Mouse (Mus musculus) naive thymus-derived CD4-positive, alpha-beta T cell, adult 2 months (primary cell): ENCODE results near the gene Carns1.

Experiments used
- DNase-seq: peaks from one replicate; pipeline ENCODE4 v3.0.0-alpha.2; 2011; ENCODE audit warnings: low read depth

Gene Carns1

DNA sequence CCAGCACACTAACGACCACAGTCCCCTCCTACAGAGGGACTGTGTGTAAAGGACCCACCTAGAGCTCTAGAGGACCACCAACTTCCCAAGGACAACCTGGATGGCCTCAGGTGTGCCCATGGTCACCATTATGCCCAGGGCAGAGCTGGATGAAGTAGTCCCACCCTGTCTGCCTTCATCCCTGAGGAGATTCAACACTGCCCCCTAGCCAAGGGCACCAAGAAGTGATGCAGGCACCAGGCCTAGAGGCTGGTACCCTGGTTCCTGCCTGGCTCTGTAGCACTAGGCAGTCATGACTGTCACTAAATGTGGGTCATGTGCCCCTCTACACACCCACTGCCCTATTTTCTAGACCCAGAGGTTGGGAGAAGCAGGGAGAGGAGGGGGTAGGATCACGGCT, 43.5 kb downstream of the Carns1 start:
- DNase-seq, result no peak

DNA sequence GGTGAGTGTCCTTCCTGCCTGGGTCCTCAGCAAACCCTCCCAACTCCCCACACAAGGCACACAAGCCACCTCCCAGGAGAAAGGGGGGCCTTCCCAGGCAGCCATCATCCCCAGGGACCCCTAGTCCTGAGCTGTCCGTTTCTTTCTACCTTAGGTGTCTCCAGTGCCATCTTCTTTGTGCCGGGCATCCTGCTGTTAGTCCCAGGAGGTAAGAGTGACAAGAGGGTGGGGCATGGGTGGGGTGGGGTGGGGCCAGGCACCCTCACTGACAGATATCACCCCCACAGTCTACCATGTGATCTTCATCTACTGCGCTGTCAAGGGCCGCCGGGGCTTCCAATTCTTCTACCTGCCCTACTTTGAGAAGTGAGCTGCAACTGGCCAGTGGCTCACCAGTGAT, 44.2 kb downstream of the Carns1 start:
- no peak for DNase-seq

DNA sequence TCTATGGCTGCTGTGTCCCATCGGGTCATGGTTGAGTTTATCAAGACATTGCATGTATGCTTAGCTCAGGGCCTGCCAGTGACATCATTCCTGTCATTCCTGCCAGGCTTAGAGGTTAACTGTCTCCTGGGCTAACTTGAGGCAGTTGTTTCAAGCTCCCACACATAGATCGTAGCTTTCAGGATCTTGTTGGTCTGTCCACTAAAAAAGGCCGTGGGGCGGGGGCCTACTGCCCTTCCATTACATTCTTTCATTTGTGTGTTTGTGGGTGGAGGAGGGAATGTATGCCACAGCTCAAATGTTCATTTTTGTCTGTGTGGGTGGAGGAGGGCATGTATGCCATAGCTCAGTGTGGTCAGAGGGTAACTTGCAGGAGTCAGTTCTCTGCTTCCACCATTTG, 45.2 kb downstream of the Carns1 start:
- DNase-seq, result no peak

DNA sequence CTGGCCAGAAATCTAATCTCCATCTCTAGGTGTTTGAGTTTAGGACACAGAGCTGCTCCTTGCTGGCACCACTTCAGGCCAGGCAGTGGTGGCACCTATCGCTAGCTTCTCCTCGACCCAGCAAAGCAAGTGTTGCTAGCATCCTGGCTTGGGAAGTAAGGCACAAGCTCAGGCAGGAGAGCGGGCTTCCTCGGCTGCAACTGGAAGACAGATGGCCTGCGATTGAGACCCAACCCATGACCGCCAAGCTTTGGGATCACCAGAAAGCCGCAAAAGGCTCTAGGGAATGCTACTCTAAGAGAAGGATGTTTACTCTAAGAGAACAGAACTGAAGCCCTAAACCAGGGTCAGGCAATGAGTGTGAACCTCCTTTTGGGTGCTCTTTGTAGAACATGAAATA, 45.8 kb downstream of the Carns1 start:
- DNase-seq, result no peak

DNA sequence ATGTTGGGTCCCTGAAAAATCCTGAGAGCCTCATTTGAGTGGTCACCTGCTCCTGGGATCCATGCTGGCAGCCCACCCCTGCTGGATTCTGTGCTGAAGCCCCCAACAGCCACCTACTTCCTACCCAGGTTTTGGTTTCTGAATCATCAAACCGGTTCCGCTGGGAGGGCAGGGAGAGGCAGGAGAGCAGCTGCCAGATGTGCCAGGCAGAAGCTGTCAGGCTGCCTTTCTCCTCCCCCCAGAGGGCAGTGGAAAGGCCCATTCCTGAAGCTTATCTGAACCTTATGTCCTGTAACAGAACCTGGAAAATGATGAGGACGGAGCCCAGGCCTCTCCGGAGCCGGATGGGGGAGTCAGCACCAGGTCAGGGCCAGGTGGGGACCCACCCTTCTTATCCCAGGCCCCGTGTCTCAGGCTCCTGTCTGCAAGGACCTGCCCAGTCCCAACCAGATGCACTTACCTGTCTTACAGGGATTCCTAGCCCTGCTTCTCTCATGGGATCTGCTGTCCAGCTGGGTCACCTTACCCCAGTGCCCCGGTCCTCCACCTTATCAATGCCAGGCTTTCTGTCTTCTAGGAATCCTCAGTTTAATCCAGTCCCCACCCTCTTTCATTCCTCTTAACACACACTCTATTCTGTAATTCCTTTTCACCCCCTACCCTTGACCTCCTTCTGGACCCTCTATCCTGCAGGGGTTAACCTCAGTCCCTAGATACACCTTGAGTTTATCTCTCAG, 48.4 kb downstream of the Carns1 start:
- DNase-seq, result no peak

DNA sequence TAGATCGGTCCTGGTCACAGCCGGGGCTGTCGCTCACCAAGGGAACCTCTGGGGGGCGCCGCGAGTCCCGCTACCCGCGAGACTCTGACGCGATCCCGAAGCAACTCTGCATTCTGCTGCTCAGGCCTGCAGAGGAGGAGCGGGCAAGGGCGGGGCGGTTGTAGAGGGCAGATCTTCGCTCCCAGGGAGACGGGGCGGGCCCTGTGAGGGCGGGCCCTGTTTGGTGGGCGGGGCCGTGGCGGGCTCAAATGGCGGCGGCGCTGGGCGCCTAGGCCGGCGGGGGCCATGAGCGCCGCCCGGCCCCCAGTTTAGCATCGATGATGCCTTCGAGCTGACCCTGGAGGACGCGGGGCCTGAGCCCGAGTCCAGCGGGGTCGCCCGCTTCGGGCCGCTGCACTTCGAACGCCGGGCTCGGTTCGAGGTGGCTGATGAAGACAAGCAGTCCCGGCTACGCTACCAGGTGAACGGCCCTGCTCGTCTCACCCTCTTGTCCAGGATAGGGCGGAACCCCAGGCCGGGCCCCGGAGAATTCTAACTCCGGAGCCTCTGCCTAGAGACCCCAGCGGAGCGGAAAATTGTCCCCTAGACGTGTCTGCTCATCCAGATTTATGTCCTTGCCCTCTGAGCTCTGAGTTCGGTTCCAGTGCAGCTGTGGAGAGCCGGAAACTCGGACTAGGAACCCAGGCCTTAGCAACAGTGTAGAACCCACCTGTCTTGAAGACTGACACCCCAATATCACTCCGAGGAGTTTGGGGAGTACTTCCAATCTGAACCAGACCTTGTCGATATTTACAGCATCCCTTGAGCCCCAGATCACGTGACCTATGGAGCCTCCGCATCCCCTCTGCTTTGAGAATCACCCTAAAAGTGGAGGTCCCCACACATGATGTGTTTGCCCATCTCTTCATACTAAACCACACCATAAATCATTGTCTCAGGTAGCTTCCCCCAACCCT, 49.3 kb downstream of the Carns1 start, which contains the start of gene Aip:
Gene Aip (minus strand): TSS at position 118 of the 956 bp plus-strand sequence.
- DNase-seq, result peak; percentile 98

DNA sequence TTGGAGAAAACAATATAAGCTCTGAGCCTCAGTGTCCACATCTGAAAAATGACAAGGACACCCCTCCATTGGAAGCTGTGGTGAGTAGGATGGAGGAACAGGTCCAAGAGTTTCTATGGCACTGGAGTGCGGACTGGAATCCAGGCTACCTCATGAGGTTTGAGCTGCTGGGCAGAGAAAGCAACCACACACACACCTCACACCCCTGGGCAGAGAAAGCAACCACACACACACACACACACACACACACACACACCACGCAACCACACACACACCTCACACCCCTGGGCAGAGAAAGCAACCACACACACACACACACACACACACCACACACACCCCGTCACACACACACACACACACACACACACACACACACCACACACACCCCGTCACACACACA, 50.0 kb downstream of the Carns1 start:
- DNase-seq, result peak; percentile 64

DNA sequence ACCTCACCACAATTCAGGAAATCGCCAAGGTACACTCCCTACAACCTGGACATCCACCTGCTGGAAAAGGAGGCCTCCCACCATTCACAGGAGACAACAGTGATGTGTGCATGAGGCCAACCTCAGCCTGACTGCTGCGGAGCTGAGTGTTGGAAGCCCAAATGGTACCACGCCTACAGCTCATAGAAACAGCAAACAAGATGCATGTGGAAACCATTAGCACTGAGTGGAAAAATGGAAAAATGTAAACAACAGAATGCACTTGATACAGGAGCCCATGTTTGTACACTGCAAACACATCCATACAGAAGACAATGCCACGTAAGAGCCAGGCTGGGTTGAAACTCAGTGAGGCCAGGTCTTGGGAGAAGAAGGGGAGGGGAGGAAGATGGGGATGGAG, 50.8 kb downstream of the Carns1 start:
- no peak for DNase-seq

DNA sequence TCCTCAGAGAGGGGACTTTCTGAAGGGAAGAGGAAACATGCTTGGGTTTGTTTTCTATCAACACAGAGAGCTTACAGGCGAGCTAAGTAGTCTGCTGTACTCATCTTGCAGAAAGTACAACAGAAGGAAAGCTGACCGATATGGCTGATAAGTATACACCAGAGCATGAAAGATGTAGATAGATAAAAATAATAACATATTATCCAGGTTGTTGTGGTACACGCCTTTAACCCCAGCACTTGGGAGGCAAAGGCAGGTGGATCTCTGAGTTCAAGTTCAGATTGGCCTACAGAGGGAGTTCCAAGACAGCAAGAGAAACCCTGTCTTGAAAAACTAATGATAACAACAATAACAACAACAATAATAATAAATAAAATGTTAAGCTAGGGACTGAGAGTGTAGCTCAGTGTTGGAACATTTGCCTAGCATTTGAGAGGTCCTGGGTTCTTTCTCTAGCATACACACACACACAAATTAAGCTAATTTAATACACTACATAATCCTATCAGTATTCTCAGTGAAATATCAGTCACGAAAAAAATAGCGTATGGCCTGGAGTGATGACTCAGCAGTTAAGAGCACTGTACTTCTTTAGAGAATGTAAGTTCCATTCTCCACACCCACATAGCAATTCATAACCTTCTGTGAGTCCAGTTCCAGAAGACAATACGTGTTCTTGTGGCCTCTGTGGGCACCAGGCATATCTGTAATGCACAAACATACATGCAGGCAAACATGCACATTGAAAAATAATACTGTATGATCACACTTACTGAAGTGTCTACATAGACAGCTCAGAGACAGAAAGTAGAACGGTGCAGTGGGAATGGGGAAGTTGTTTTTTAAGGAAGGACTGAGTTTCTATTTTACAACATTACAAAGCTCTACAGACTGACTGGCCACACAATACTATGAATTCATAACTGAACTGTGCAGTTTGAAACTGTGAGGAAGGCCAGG, 52.6 kb downstream of the Carns1 start:
- peak; percentile 40 for DNase-seq

DNA sequence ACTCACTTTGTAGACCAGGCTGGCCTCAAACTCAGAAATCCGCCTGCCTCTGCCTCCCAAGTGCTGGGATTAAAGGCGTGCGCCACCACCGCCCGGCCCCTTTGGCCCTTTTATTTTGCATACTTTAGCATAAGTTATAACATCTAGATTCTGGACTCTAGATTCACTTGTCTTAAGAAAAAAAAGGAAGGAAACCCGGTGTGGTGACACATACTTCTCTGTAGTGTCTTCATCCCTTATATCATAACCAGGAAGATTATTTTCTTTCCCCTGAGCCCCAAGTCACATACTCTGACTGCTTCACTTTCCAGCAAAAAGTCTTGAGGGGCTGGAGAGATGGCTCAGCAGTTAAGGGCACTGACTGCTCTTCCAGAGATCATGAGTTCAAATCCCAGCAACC, 53.4 kb downstream of the Carns1 start:
- peak; percentile 47 for DNase-seq

DNA sequence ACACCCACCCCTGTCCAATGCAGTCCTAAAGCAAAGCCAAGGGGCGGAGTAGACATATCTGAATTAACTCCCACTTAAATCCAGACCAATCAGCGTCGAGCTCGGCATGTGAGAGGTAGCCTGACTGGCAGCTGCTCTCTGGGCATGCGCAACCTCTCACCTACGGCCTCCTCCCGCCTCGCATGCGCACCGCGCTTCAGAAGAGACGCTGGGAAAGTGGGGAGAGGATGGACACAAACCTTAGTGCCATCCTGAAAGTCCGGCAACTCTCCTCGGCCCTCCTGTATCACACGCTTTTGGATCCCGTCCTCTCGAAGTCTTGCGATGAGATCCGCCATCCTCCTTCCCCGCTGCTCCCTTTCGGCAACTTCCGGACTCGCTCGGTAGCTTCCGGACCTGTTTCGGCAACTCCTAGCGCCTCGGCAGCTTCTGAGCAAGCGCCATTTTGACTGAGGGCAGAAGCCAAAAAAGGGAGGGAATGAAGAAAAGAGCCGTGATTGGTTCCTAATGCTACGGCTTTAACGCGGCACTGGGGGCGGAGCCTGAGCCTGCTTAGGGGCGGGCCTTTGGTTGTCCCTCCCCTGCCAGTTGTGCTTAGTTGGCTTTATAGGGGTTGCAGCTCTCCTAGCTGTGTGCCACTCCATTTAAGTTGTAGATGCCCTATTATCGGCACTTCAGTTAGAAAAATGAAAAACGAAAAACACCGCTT, 54.0 kb downstream of the Carns1 start:
- peak; percentile 100 for DNase-seq

DNA sequence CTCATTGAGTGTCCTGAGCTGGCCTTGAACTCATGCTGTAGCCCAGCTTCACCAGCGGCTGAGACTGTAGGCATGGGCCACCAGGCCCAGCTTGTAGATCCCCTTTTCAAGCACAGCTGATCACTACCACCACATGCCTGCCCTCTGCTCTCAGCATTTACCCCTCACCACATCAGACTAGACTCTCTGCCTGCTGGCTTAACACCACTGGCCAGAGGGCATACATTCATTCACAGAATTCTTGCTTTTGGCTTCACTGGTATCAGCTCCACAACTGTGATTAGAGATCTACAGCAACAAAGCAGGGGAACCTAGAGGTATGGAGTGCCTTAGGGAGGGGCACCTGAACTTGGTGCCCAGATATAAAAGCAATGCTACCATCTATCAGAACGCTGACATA, 54.8 kb downstream of the Carns1 start:
- no peak for DNase-seq

DNA sequence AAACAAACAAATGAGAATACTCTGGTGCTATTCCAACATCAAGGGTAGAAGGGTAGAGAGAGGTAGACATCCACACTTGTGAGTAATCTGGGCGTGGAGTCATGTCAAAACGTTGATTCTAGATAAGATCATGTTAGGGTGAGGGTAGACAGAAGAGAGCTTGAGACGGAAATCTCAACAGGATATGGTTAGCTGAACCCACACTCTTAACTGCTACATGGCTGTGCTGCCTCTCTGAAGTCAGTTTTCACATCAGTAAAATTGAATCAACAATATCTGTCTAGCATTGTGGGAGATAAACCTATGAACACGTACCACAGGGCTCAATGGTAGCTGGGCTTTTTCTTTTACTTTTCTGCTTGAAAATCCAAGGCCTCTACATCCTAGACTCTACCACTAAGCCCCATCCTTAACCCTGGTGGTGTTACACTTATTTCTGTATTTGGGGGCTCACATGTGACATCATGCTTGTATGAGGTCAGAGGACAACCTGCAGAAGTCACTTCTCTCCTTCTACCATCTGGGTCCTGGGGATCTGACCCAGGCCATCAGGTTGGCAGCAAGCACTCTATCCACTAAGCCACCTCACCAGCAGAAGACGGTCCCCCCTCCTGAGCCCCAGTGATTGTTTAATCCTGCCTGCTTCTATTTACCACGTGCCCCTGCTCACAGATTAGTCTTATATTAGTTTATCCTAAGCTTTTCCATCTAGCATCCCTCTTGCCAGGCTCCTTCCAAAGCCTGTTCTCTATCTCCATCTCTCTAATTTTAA, 55.4 kb downstream of the Carns1 start:
- DNase-seq, result peak; percentile 93

DNA sequence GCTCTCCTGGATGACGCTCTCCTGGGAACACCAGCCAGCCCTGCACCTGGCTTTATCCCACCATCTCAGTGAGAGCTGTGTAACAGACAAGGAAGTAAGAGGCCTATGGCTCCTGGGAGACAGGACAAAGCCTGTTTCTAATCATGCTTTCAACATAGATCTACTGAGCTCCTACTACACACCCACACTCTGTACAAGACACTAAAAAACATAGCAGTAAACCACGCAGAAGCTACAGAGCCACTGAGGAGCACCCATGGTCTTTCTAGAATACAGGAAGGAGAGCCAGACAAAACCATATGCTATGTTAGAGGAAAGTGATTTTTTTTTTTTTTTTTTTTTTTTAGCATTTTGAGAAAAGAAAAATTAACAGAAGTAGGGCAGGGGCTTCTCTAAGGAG, 56.9 kb downstream of the Carns1 start:
- peak; percentile 42 for DNase-seq

DNA sequence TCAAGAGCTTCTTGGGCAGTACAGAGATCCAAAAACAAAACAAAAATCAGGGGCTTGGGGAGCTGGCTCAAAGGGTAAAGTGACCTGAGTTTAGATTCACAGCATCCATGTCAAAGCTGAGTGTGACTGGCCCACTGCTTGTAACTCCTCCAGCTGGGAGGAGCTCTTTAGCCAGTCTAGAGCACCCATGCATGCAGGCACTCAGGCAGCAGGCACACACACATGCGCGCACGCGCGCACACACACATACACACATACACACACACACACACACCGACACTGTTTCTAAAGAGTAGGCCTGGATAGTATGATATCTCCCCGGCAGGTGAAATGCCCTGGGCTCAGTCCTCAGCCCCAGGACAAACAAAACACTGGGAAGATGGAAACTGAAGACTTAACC, 58.3 kb downstream of the Carns1 start:
- peak; percentile 61 for DNase-seq

DNA sequence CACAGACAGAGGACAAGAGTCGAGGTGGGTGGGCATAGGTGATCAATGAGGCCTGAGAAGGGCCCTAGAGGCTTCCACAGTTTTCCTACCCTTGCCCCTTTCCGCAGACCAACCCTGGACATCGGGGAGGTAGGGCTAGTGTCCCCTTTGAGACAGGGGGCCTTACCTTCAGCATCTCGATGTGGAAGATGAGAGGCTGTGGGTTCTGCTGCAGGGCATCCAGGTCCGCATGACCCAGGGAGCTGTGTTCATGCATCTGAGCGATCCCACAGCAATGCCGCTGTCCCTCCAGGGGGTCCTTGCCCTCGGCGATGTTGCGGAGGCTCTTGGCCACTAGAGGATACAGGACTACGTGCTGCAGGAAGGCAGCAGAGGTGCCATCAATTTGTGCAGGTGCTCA, 59.5 kb downstream of the Carns1 start:
- peak; percentile 25 for DNase-seq

DNA sequence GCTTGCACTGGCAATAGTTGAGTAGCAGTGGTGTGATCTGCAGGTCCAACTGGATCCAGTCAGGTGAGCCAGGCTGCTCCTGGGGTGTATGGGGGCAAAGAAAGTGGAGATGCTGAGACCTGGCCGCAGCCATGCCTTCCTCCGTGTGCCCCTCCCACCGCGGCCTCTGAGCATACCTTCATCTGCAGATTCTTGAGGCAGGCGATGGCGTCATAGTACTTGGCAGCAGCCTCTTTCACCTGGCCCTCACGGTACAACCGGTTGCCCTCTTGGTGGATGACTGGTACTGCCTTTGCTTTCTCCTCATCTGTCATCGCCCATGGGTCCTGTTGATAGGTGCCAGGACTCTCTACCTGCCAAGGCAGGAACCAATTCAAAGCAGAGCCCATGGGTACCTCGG, 60.1 kb downstream of the Carns1 start:
- peak; percentile 21 for DNase-seq

DNA sequence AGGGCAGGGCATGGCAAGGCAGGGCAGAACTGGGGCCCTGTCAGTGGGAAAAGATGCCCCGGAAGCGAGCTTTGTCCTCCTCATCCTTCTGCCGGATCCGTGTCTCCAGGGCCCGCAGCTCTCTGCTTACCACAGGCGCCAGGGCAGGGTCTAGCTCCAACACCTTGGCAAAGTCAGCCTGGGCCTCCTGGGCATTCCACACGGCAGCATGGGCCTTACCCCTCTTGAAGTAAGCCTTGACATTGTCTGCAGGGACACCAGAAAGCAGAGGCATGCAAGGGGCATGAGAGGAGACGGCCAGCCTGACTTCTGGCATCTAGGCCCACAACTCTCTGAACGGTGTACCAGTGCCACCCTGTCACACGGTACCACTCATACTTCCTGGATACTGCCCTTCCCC, 60.7 kb downstream of the Carns1 start:
- DNase-seq, result peak; percentile 30
